Mouse (Mus musculus): ENCODE data around the gene Actr6. TPM values are rescaled to one million over a fixed set of nuclear protein-coding genes. Genes with fewer than 3 reads are reported as not detected.
A peak's percentile ranks its signal among the peaks of the same experiment; 100 is the strongest.

Gene Actr6
- polyA plus RNA-seq, 1 experiment from 2014 or later, result 67.1 TPM

- ATAC-seq (replicated peaks), result no peak
- no peaks in the 10 kb centered on the region for H3K9me3 ChIP-seq
- WGBS, result 95% methylated on average over 1 of the region's 1 CpGs
These were observed 15.8 kb upstream of the Actr6 start for GRCm38 (mm10) chr10:89747911-89748310.

GRCm38 (mm10) chr10:89747221-89747905 is 15.3 kb upstream of the Actr6 start:
- Histone ChIP-seq H3K9ac (replicated peaks) (no peak overlapping the region), H3K27me3 (no peaks in the 10 kb centered on the region), H3K4me3 (no peak overlapping the region), H3K27ac (replicated peaks) (no peak overlapping the region), H3K9me3 (no peaks in the 10 kb centered on the region), H3K4me1 (peaks cover 18% of the 10 kb centered on the region), H3K4me2 (replicated peaks) (no peak overlapping the region), H3K36me3 (no peaks in the 10 kb centered on the region)
- WGBS, result 90% methylated on average over 8 of the region's 8 CpGs
- no peak for ATAC-seq (replicated peaks)

More at GRCm38 (mm10) chr10:89747911-89748310, 15.8 kb upstream of the Actr6 start:
- H3K4me2 ChIP-seq (replicated peaks), result no peak overlapping the region
- H3K4me1 ChIP-seq, result peaks cover 18% of the 10 kb centered on the region
- H3K27ac ChIP-seq (replicated peaks), result no peak overlapping the region
- H3K27me3 ChIP-seq, result no peaks in the 10 kb centered on the region
- H3K4me3 ChIP-seq, result no peak overlapping the region
- no peaks in the 10 kb centered on the region for H3K36me3 ChIP-seq
- H3K9ac ChIP-seq (replicated peaks), result no peak overlapping the region

- Histone ChIP-seq H3K4me3 (no peak overlapping the region), H3K4me1 (peaks cover 18% of the 10 kb centered on the region), H3K36me3 (no peaks in the 10 kb centered on the region), H3K27ac (replicated peaks) (no peak overlapping the region), H3K27me3 (no peaks in the 10 kb centered on the region), H3K4me2 (replicated peaks) (no peak overlapping the region), H3K9ac (replicated peaks) (no peak overlapping the region), H3K9me3 (no peaks in the 10 kb centered on the region)
- no peak for ATAC-seq (replicated peaks)
- WGBS, result 79% methylated on average over 3 of the region's 3 CpGs
These were observed 14.5 kb upstream of the Actr6 start for GRCm38 (mm10) chr10:89746581-89746980.

- peak; percentile 0; the same call in 1 of the 2 replicates for ATAC-seq (replicated peaks)
- Histone ChIP-seq H3K4me3 (peak overlapping the region; percentile 96), H3K27ac (replicated peaks) (0 out of 2 replicates have a peak overlapping the region, but pooled peaks have one; percentile 92), H3K4me2 (replicated peaks) (peak overlapping the region; percentile 57), H3K27me3 (no peaks in the 10 kb centered on the region), H3K36me3 (no peaks in the 10 kb centered on the region), H3K9ac (replicated peaks) (peak overlapping the region; percentile 95), H3K4me1 (peaks cover 18% of the 10 kb centered on the region), H3K9me3 (no peaks in the 10 kb centered on the region)
- WGBS, result under 1% methylated on average over 14 of the region's 14 CpGs
These were observed 13.5 kb upstream of the Actr6 start for GRCm38 (mm10) chr10:89745666-89746020.

- Histone ChIP-seq H3K4me3 (peak within 1 kb of the TSS; percentile 96), H3K36me3 (no peaks in the 10 kb centered on the region), H3K4me2 (replicated peaks) (peak within 1 kb of the TSS; percentile 57), H3K27ac (replicated peaks) (peak within 1 kb of the TSS; percentile 92), H3K4me1 (peaks cover 18% of the 10 kb centered on the region), H3K9ac (replicated peaks) (peak within 1 kb of the TSS; percentile 95), H3K9me3 (no peaks in the 10 kb centered on the region), H3K27me3 (no peaks in the 10 kb centered on the region)
- under 1% methylated on average over 85 of the region's 85 CpGs for WGBS
- ATAC-seq (replicated peaks), result peak; percentile 96
These were observed 13.0 kb upstream of the Actr6 start, which contains the start of gene Uhrf1bp1l for GRCm38 (mm10) chr10:89744871-89745665. Gene Uhrf1bp1l, plus strand, starts transcription at chr10:89744991.

- no peak for ATAC-seq (replicated peaks)
- Histone ChIP-seq H3K4me3 (peak overlapping the region; percentile 96), H3K4me1 (peaks cover 18% of the 10 kb centered on the region), H3K4me2 (replicated peaks) (peak overlapping the region; percentile 57), H3K36me3 (no peaks in the 10 kb centered on the region), H3K9me3 (no peaks in the 10 kb centered on the region), H3K27ac (replicated peaks) (no peak overlapping the region), H3K27me3 (no peaks in the 10 kb centered on the region), H3K9ac (replicated peaks) (no peak overlapping the region)
- 25% methylated on average over 3 of the region's 3 CpGs for WGBS
These were observed 12.2 kb upstream of the Actr6 start for GRCm38 (mm10) chr10:89744341-89744740.

- Histone ChIP-seq H3K36me3 (no peaks in the 10 kb centered on the region), H3K27ac (replicated peaks) (no peak overlapping the region), H3K4me2 (replicated peaks) (no peak overlapping the region)
These were observed 11.2 kb upstream of the Actr6 start for GRCm38 (mm10) chr10:89743266-89743665.

GRCm38 (mm10) chr10:89740995-89741394 is 8.9 kb upstream of the Actr6 start:
- WGBS, result 87% methylated on average over 6 of the region's 6 CpGs
- Histone ChIP-seq H3K9me3 (no peaks in the 10 kb centered on the region), H3K36me3 (no peaks in the 10 kb centered on the region), H3K9ac (replicated peaks) (no peak overlapping the region), H3K4me1 (peaks cover 8% of the 10 kb centered on the region; the same call in 1 of the 2 replicates), H3K27ac (replicated peaks) (no peak overlapping the region), H3K4me2 (replicated peaks) (no peak overlapping the region), H3K27me3 (no peaks in the 10 kb centered on the region), H3K4me3 (no peak overlapping the region)
- no peak for ATAC-seq (replicated peaks)

More at GRCm38 (mm10) chr10:89743266-89743665, 11.2 kb upstream of the Actr6 start:
- no peak for ATAC-seq (replicated peaks)
- no peaks in the 10 kb centered on the region for H3K9me3 ChIP-seq
- H3K4me3 ChIP-seq, result no peak overlapping the region
- WGBS, result 91% methylated on average over 4 of the region's 4 CpGs
- H3K27me3 ChIP-seq, result no peaks in the 10 kb centered on the region
- peaks cover 18% of the 10 kb centered on the region for H3K4me1 ChIP-seq
- no peak overlapping the region for H3K9ac ChIP-seq (replicated peaks)

- H3K4me2 ChIP-seq (replicated peaks), result no peak overlapping the region
These were observed 7.6 kb upstream of the Actr6 start for GRCm38 (mm10) chr10:89739703-89740102.

GRCm38 (mm10) chr10:89738395-89738794 is 6.3 kb upstream of the Actr6 start:
- no peak for ATAC-seq (replicated peaks)
- Histone ChIP-seq H3K4me3 (no peak overlapping the region), H3K36me3 (no peaks in the 10 kb centered on the region), H3K9ac (replicated peaks) (no peak overlapping the region), H3K4me2 (replicated peaks) (no peak overlapping the region), H3K9me3 (no peaks in the 10 kb centered on the region), H3K4me1 (no peaks in the 10 kb centered on the region), H3K27ac (replicated peaks) (no peak overlapping the region), H3K27me3 (no peaks in the 10 kb centered on the region)
- 92% methylated on average over 9 of the region's 9 CpGs for WGBS

More at GRCm38 (mm10) chr10:89739703-89740102, 7.6 kb upstream of the Actr6 start:
- Histone ChIP-seq H3K9me3 (no peaks in the 10 kb centered on the region), H3K27ac (replicated peaks) (no peak overlapping the region), H3K4me3 (no peak overlapping the region), H3K27me3 (no peaks in the 10 kb centered on the region), H3K36me3 (no peaks in the 10 kb centered on the region), H3K4me1 (peaks cover 5% of the 10 kb centered on the region; the same call in 1 of the 2 replicates), H3K9ac (replicated peaks) (no peak overlapping the region)
- ATAC-seq (replicated peaks), result no peak
- WGBS, result 35% methylated on average over 7 of the region's 7 CpGs

- Histone ChIP-seq H3K4me1 (peaks cover under 1% of the 10 kb centered on the region), H3K4me3 (no peak overlapping the region), H3K27me3 (no peaks in the 10 kb centered on the region), H3K9ac (replicated peaks) (no peak overlapping the region), H3K27ac (replicated peaks) (no peak overlapping the region), H3K9me3 (no peaks in the 10 kb centered on the region), H3K36me3 (no peaks in the 10 kb centered on the region), H3K4me2 (replicated peaks) (no peak overlapping the region)
- no peak for ATAC-seq (replicated peaks)
- 94% methylated on average over 3 of the region's 3 CpGs for whole genome bisulfite sequencing
These were observed 5.8 kb upstream of the Actr6 start for GRCm38 (mm10) chr10:89737887-89738286.

GRCm38 (mm10) chr10:89737092-89737491 is 5.0 kb upstream of the Actr6 start:
- no peaks in the 10 kb centered on the region for H3K36me3 ChIP-seq
- H3K9me3 ChIP-seq, result no peaks in the 10 kb centered on the region
- H3K4me3 ChIP-seq, result no peak overlapping the region
- H3K27me3 ChIP-seq, result no peaks in the 10 kb centered on the region
- no peak for ATAC-seq (replicated peaks)
- H3K9ac ChIP-seq (replicated peaks), result no peak overlapping the region
- H3K4me1 ChIP-seq, result peaks cover 5% of the 10 kb centered on the region
- H3K27ac ChIP-seq (replicated peaks), result no peak overlapping the region
- H3K4me2 ChIP-seq (replicated peaks), result no peak overlapping the region
- WGBS, result 48% methylated on average over 5 of the region's 5 CpGs
